Mouse (Mus musculus) layer of hippocampus, adult 11-12 months (tissue): ENCODE data around the gene Patl1.
"Not testable (repeated sequence)": the region's sequence is repeated elsewhere in the genome, so short reads cannot be mapped to it uniquely, and the experiment has no call there.

Experiments
- DNase-seq: peaks from one replicate; pipeline ENCODE4 v3.0.0; 2022; ENCODE audit warnings: low spot score

Gene Patl1

GRCm38 (mm10) chr19:11912037-11912532, at the start of gene Patl1:
TSS of gene Patl1 (plus strand) at chr19:11912399.
- DNase-seq = peak; percentile 99

DNA sequence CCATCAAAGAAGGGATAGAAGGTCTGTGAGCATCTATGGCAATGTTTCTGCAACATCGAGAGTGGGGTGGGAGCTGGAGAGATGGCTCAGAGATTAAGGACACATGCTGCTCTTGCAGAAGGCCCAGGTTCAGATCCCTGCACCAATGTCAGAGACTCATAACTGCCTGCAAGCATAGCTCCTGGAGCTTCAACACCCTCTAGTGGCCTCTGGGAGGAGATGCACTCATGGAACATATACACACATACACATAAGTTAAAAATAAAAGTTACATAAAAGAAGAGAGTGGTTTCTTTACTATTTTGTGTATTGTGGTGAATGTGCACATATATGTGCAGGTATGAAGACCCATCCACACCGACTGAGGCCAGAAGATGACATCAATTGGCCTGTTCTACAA, 44.4 kb upstream of the Patl1 start:
- no peak for DNase-seq

- no peak for DNase-seq
Observed at GRCm38 (mm10) chr19:11875006-11875405, 37.2 kb upstream of the Patl1 start, which contains the start of gene Olfr1419. TSS of gene Olfr1419 (minus strand) at chr19:11875106.

GRCm38 (mm10) chr19:11878404-11878803, 33.8 kb upstream of the Patl1 start:
- DNase-seq = not testable (repeated sequence)

GRCm38 (mm10) chr19:11886265-11886664, 25.9 kb upstream of the Patl1 start, which contains the start of gene Olfr1420:
TSS of gene Olfr1420 (plus strand) at chr19:11886565.
- DNase-seq = no peak

GRCm38 (mm10) chr19:11911021-11911420, 1.2 kb upstream of the Patl1 start:
- DNase-seq = no peak

GRCm38 (mm10) chr19:11911603-11912002, 596 bp upstream of the Patl1 start:
- DNase-seq = peak; percentile 38

GRCm38 (mm10) chr19:11912533-11913121, 428 bp downstream of the Patl1 start:
- peak; percentile 39 for DNase-seq

GRCm38 (mm10) chr19:11915804-11916203, 3.6 kb downstream of the Patl1 start:
- DNase-seq = no peak

DNA sequence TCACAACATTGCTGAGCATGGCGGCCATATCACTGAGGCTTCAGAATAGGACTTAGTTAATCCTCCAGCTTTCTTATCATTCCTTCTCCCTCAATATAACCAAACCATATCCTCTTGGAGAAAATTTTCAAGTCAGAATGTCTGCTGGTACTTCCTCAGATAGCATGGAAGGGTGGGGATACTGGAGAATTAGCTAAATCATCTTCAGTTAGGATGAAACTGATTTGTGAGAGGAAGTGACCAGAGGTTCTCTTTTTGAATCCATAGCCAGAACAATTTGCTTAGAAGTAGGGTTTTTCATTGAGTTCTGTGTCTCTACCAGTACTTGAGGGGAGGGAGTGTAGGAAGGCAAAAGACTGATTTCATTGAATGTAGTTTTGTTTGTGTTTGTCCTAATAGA, 9.9 kb downstream of the Patl1 start:
- DNase-seq = no peak

- DNase-seq = not testable (repeated sequence)
Observed at GRCm38 (mm10) chr19:11922515-11922914, 10.3 kb downstream of the Patl1 start.

GRCm38 (mm10) chr19:11926380-11926779, 14.2 kb downstream of the Patl1 start:
- no peak for DNase-seq

GRCm38 (mm10) chr19:11928025-11928748, 16.0 kb downstream of the Patl1 start:
- DNase-seq = no peak

DNA sequence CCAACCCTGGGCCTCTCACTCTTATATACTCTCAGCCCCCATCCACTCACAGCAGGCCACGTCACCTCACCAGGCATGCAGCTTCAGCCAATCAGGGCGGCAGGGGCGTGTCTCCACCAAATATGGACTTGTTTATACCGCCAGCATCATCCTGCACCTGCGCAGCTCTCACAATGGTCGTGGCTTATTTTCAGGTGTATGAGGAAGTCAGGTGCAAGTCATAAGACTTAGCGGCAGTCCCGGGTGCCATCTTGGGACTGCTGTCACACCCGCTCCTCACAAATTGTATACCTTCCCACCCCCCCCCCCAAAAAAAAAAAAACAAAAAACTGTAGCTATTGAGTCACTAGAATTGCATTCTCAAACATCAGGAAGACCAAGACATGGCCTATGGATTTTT, 34.3 kb downstream of the Patl1 start:
- not testable (repeated sequence) for DNase-seq

DNA sequence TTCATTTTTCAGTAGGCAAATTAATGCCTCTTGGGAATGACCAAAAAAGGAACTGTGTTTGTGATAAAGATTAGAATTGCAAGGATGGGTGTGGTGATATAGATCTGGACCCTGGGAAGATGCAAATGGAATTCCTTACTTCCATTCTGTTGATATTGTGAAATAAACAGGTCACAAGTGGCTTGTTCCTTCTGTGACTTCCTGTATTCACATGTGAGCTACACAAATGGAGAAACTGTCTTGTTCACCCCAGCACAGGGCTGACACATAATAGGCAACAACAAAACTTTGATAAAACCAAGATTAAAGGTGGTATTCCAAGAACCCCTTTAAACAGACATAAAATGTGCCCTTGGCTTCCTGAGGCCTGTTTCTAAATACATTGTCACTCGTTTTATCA, 37.7 kb downstream of the Patl1 start:
- no peak for DNase-seq

- DNase-seq = no peak
Observed at GRCm38 (mm10) chr19:11950747-11951146, 38.5 kb downstream of the Patl1 start.

DNA sequence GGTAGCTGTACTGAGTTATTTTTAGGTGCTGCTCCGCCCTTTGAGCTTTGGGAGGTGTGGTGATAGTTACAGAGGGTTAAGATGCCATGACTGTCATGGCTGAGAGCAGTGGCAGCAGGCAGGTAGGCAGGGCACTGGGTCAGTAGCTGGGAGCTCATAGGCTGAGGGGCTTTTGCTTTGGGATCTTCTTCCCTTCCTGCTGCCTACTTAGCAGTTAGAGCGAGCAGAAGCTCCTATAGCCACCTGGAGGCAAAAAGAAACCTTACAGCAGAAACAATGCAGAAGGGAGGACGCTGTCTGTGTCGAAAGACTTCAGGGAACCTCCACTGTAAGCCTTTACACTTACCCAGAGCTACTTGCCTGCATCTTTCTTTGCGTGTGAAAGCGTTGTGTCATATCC, 42.0 kb downstream of the Patl1 start:
- DNase-seq = no peak

GRCm38 (mm10) chr19:11956636-11957035, 44.4 kb downstream of the Patl1 start:
- no peak for DNase-seq

DNA sequence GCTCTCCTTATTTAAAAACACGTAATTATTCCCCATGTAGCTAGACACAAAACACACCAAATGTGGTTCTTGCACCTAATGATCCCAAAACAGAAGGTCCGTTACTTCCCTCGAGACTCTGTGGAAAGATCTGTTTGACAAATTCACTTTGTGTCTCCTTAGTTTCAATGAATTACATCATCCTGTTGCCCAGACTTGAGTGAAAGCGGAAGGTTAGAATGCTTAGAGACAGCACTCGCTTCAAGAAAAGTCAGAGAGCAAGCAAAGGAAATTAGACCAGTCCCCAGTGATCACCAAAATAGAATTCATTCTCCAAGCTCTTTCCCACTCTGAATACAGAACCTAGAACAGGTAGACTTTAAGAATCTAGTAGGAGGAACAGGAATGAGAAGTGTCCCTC, 45.2 kb downstream of the Patl1 start:
- no peak for DNase-seq

- DNase-seq = no peak
Observed at GRCm38 (mm10) chr19:11957846-11958245, 45.6 kb downstream of the Patl1 start.

- no peak for DNase-seq
Observed at GRCm38 (mm10) chr19:11964266-11964665, 52.1 kb downstream of the Patl1 start.

DNA sequence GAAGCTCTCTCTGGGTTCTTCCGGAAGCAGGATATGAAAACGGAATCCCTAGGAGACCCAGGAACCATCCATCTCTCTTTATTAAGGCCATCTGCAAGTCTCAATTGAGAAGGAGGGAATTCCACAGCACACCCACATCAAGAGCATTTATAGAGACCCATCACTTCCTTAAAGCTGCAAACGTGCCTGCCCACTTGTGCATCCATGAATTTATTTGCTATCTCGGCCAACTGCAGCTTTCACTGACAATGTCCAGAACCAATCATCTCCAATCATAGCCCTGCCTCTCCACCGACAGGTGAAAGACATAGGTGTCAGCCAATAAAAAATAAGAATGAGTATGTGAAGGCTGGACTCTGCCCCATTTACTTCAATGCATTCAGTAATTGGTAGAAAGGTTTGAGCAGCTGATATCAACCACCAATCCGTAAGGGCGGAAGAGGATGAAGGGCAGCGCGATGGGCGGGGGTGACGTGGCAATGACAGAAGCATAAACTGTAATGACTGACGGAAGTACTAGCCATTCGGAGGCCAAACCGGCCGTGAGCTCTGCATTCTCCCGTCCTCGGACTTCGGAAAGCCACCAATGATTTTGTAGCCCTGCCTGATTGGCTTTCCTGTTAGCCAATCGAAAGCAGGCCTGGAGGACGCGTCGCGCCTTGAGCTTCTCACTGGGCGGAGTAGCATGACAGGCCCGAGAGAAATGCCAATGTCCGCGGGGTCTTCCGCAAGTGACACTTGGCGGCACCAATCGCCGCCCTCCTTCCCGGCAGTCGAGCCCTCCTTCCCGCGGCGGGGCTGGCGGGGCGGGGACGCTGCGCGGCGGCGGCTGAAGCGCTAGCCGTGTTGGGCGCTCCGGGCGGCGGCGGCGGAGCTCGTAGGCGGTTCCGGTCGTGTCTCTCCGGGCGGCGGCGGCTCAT, 53.1 kb downstream of the Patl1 start, which contains the start of gene Osbp:
TSS of gene Osbp (plus strand) at position 919 of the 920 bp plus-strand sequence.
- peak; percentile 100 for DNase-seq
